Mouse (Mus musculus): ENCODE results near the gene Ndufa11. TPM values are rescaled to one million over a fixed set of nuclear protein-coding genes. Genes with fewer than 3 reads are reported as not detected.
A peak's percentile ranks its signal among the peaks of the same experiment; 100 is the strongest.

Gene Ndufa11
- polyA plus RNA-seq, 1 experiment from 2014 or later, result 1,119 TPM

DNA sequence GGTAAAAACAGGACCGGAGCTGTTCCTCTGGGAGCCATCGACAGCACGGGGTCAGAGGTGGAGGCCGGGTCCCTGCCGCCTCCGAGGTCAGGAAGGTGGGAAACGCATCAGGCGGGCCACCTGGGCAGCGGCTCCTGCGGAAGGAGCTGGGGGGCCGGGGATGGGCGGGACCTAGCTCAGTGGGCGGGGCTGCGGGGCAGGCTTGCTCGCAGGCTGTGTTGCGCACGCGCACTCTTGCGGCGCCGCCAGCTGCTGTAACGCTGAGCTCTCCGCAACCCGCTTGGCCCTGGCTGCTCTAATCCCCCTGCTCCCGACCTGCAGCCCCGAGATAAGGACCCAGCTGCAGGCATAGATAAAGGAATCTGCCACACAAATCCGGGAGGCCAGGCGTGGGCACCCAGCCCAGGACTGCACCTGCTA lies 44.4 kb downstream of the Ndufa11 start:
- WGBS, result under 1% methylated on average over 20 of the region's 28 CpGs
- peaks cover 20 to 35% of the 10 kb centered on the region in 2 experiments for H3K4me1 ChIP-seq (ENCODE audit: control insufficient read depth in 2 of 2, insufficient read depth in 2 of 2, low read length in 2 of 2)
- peaks cover 7% of the 10 kb centered on the region for H3K36me3 ChIP-seq (ENCODE audit: control insufficient read depth, insufficient read depth, low read length)
- peak overlapping the region; percentile 81 for H3K4me2 ChIP-seq (ENCODE audit: low read length)
- no peaks in the 10 kb centered on the region for H3K9me3 ChIP-seq (ENCODE audit: control insufficient read depth, low read length)
- H3K27ac ChIP-seq (replicated peaks in 1 of 2; ENCODE audit: control insufficient read depth in 1 of 2, insufficient read depth in 1 of 2, low read depth in 2 of 2, low read length in 2 of 2), result peak overlapping the region; percentile 87 to 90
- peak overlapping the region; percentile 67 for H3K9ac ChIP-seq (ENCODE audit: low read length)
- peaks cover 15% of the 10 kb centered on the region for H3K27me3 ChIP-seq (ENCODE audit: control insufficient read depth, insufficient read depth, low read length)
- peak overlapping the region; percentile 44 to 55 for H3K4me3 ChIP-seq (ENCODE audit: control insufficient read depth in 1 of 2, insufficient read depth in 1 of 2, low read depth in 1 of 2, low read length in 2 of 2)
- peak; percentile 37 for ATAC-seq (ENCODE audit: insufficient number of reproducible peaks, insufficient read depth, low FRiP score, low read depth)

- H3K4me1 ChIP-seq (ENCODE audit: control insufficient read depth in 2 of 2, insufficient read depth in 2 of 2, low read length in 2 of 2), result peaks cover 20 to 26% of the 10 kb centered on the region in 2 experiments
- H3K9ac ChIP-seq (ENCODE audit: low read length), result peak overlapping the region; percentile 67; the same call in 1 of the 2 replicates
- no peak for ATAC-seq (ENCODE audit: insufficient number of reproducible peaks, insufficient read depth, low FRiP score, low read depth)
- no peaks in the 10 kb centered on the region for H3K9me3 ChIP-seq (ENCODE audit: control insufficient read depth, low read length)
- peak overlapping the region in 1 of 2 experiments; percentile 44; a peak in 1 of 4 replicates for H3K4me3 ChIP-seq (ENCODE audit: control insufficient read depth in 1 of 2, insufficient read depth in 1 of 2, low read depth in 1 of 2, low read length in 2 of 2)
- peak overlapping the region; percentile 81 for H3K4me2 ChIP-seq (ENCODE audit: low read length)
- peak overlapping the region; percentile 87 to 90 for H3K27ac ChIP-seq (replicated peaks in 1 of 2; ENCODE audit: control insufficient read depth in 1 of 2, insufficient read depth in 1 of 2, low read depth in 2 of 2, low read length in 2 of 2)
- 41% methylated on average over 27 of the region's 27 CpGs for WGBS
- H3K27me3 ChIP-seq (ENCODE audit: control insufficient read depth, insufficient read depth, low read length), result 0 out of 2 replicates have a peak, but pooled peaks cover 5% of the 10 kb centered on the region
- H3K36me3 ChIP-seq (ENCODE audit: control insufficient read depth, insufficient read depth, low read length), result peaks cover 18% of the 10 kb centered on the region
These were observed 45.5 kb downstream of the Ndufa11 start for GRCm38 (mm10) chr17:56762769-56763731.

DNA sequence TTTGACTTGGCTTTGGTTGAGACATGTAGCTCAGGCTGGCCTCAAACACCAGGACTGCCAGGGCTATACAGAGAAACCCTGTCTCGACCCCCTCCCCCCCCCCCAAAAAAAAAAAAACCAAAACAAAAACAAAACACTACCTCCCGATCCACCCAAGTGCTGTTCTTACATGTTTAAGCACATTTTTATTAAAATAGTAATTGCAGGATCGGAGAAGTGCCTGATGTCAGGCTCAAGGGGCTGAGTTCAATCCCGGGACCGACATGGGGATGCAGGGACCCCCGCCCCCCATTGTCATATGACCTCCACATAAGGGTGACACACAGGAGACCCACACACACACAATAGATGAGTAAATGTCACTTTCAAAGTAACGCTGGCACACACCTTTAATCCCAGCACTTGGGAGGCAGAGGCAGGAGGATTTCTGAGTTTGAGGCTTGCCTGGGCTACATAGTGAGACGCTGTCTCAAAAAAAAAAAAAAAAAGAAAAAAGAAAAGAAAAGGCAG lies 46.2 kb downstream of the Ndufa11 start:
- H3K36me3 ChIP-seq (ENCODE audit: control insufficient read depth, insufficient read depth, low read length), result peaks cover 25% of the 10 kb centered on the region
- no peaks in the 10 kb centered on the region for H3K9me3 ChIP-seq (ENCODE audit: control insufficient read depth, low read length)
- peak overlapping the region in 1 of 2 experiments; percentile 80; a peak in 3 of 4 replicates for H3K4me3 ChIP-seq (ENCODE audit: control insufficient read depth in 1 of 2, insufficient read depth in 1 of 2, low read depth in 1 of 2, low read length in 2 of 2)
- 72% methylated on average over 8 of the region's 8 CpGs for WGBS
- H3K27me3 ChIP-seq (ENCODE audit: control insufficient read depth, insufficient read depth, low read length), result 0 out of 2 replicates have a peak, but pooled peaks cover 3% of the 10 kb centered on the region
- no peak for ATAC-seq (ENCODE audit: insufficient number of reproducible peaks, insufficient read depth, low FRiP score, low read depth)
- H3K4me1 ChIP-seq (ENCODE audit: control insufficient read depth in 2 of 2, insufficient read depth in 2 of 2, low read length in 2 of 2), result peaks cover 20 to 26% of the 10 kb centered on the region in 2 experiments
- peak overlapping the region; percentile 92 to 97 for H3K27ac ChIP-seq (replicated peaks in 1 of 2; ENCODE audit: control insufficient read depth in 1 of 2, insufficient read depth in 1 of 2, low read depth in 2 of 2, low read length in 2 of 2)
- peak overlapping the region; percentile 81 for H3K4me2 ChIP-seq (ENCODE audit: low read length)
- 0 out of 2 replicates have a peak overlapping the region, but pooled peaks have one; percentile 89 for H3K9ac ChIP-seq (ENCODE audit: low read length)

GRCm38 (mm10) chr17:56764474-56765354 lies 47.1 kb downstream of the Ndufa11 start, which contains the start of gene Dus3l:
Dus3l (plus strand) TSS chr17:56764757.
- peak within 1 kb of the TSS; percentile 81 for H3K4me2 ChIP-seq (ENCODE audit: low read length)
- peak within 1 kb of the TSS; percentile 97 for H3K27ac ChIP-seq (replicated peaks in 1 of 2; ENCODE audit: control insufficient read depth in 1 of 2, insufficient read depth in 1 of 2, low read depth in 2 of 2, low read length in 2 of 2)
- WGBS, result under 1% methylated on average over 49 of the region's 58 CpGs
- peak within 1 kb of the TSS; percentile 80 to 87 for H3K4me3 ChIP-seq (ENCODE audit: control insufficient read depth in 1 of 2, insufficient read depth in 1 of 2, low read depth in 1 of 2, low read length in 2 of 2)
- H3K4me1 ChIP-seq (ENCODE audit: control insufficient read depth in 2 of 2, insufficient read depth in 2 of 2, low read length in 2 of 2), result peaks cover 20 to 26% of the 10 kb centered on the region in 2 experiments
- H3K9me3 ChIP-seq (ENCODE audit: control insufficient read depth, low read length), result no peaks in the 10 kb centered on the region
- peak within 1 kb of the TSS; percentile 89 for H3K9ac ChIP-seq (ENCODE audit: low read length)
- peak; percentile 76 for ATAC-seq (ENCODE audit: insufficient number of reproducible peaks, insufficient read depth, low FRiP score, low read depth)
- H3K27me3 ChIP-seq (ENCODE audit: control insufficient read depth, insufficient read depth, low read length), result 0 out of 2 replicates have a peak, but pooled peaks cover 3% of the 10 kb centered on the region
- H3K36me3 ChIP-seq (ENCODE audit: control insufficient read depth, insufficient read depth, low read length), result peaks cover 34% of the 10 kb centered on the region

- WGBS, result 52% methylated on average over 12 of the region's 12 CpGs
These were observed 47.9 kb downstream of the Ndufa11 start for GRCm38 (mm10) chr17:56765431-56765830.

GRCm38 (mm10) chr17:56766631-56767405 lies 49.3 kb downstream of the Ndufa11 start:
- no peak for ATAC-seq (ENCODE audit: insufficient number of reproducible peaks, insufficient read depth, low FRiP score, low read depth)
- peaks cover 53% of the 10 kb centered on the region for H3K36me3 ChIP-seq (ENCODE audit: control insufficient read depth, insufficient read depth, low read length)

More at GRCm38 (mm10) chr17:56765431-56765830, 47.9 kb downstream of the Ndufa11 start:
- Histone ChIP-seq H3K36me3 (ENCODE audit: control insufficient read depth, insufficient read depth, low read length) (peaks cover 42% of the 10 kb centered on the region), H3K4me3 (ENCODE audit: control insufficient read depth in 1 of 2, insufficient read depth in 1 of 2, low read depth in 1 of 2, low read length in 2 of 2) (peak overlapping the region; percentile 80 to 87), H3K4me1 (ENCODE audit: control insufficient read depth in 2 of 2, insufficient read depth in 2 of 2, low read length in 2 of 2) (peaks cover 20 to 26% of the 10 kb centered on the region in 2 experiments), H3K27me3 (ENCODE audit: control insufficient read depth, insufficient read depth, low read length) (no peaks in the 10 kb centered on the region), H3K27ac (replicated peaks in 1 of 2; ENCODE audit: control insufficient read depth in 1 of 2, insufficient read depth in 1 of 2, low read depth in 2 of 2, low read length in 2 of 2) (peak overlapping the region in 1 of 2 experiments; percentile 97; a peak in 2 of 4 replicates), H3K9ac (ENCODE audit: low read length) (peak overlapping the region; percentile 89), H3K9me3 (ENCODE audit: control insufficient read depth, low read length) (no peaks in the 10 kb centered on the region), H3K4me2 (ENCODE audit: low read length) (peak overlapping the region; percentile 81)
- no peak for ATAC-seq (ENCODE audit: insufficient number of reproducible peaks, insufficient read depth, low FRiP score, low read depth)

More at GRCm38 (mm10) chr17:56766631-56767405, 49.3 kb downstream of the Ndufa11 start:
- Histone ChIP-seq H3K27me3 (ENCODE audit: control insufficient read depth, insufficient read depth, low read length) (no peaks in the 10 kb centered on the region), H3K27ac (replicated peaks in 1 of 2; ENCODE audit: control insufficient read depth in 1 of 2, insufficient read depth in 1 of 2, low read depth in 2 of 2, low read length in 2 of 2) (no peak overlapping the region), H3K9me3 (ENCODE audit: control insufficient read depth, low read length) (no peaks in the 10 kb centered on the region), H3K4me1 (ENCODE audit: control insufficient read depth in 2 of 2, insufficient read depth in 2 of 2, low read length in 2 of 2) (peaks cover 15 to 22% of the 10 kb centered on the region in 2 experiments), H3K4me3 (ENCODE audit: control insufficient read depth in 1 of 2, insufficient read depth in 1 of 2, low read depth in 1 of 2, low read length in 2 of 2) (no peak overlapping the region), H3K9ac (ENCODE audit: low read length) (no peak overlapping the region), H3K4me2 (ENCODE audit: low read length) (no peak overlapping the region)
- WGBS, result 95% methylated on average over 27 of the region's 27 CpGs

Measured in heart, embryonic 14.5 days (tissue).